Mouse (Mus musculus) heart, embryonic 16.5 days (tissue): ENCODE measurements around the gene Aqp6. TPM values are rescaled to one million over a fixed set of nuclear protein-coding genes. Genes with fewer than 3 reads are reported as not detected.

Experiments
- ATAC-seq: fragments of 200-750 bp; cut with Nextera tagmentation; replicated peaks from 2 replicates; pipeline ENCODE4 v1.8.0; 2017; ENCODE audit warnings: moderate number of reproducible peaks; ENCODE audit not compliant: insufficient read depth, low FRiP score; ENCODE audit errors: extremely low read depth
- H3K27ac ChIP-seq: fragments of 300-500 bp; sonication (generic); 2 replicates; pipeline ENCODE4 v1.5.1; 2014; ENCODE audit warnings: mild to moderate bottlenecking, low read length, control low read depth, moderate library complexity
- H3K27me3 ChIP-seq: fragments of 300-500 bp; sonication (generic); 2 replicates; pipeline ENCODE4 v1.6.1; 2014; ENCODE audit warnings: low read length, mixed read lengths; ENCODE audit not compliant: control insufficient read depth, insufficient read depth
- H3K36me3 ChIP-seq: fragments of 300-500 bp; sonication (generic); 2 replicates; pipeline ENCODE4 v1.6.1; 2014; ENCODE audit not compliant: control insufficient read depth, insufficient read depth
- H3K4me1 ChIP-seq: fragments of 300-500 bp; sonication (generic); 2 replicates; pipeline ENCODE4 v1.6.1; 2014; ENCODE audit warnings: low read length, mixed read lengths; ENCODE audit not compliant: control insufficient read depth, insufficient read depth
- H3K4me2 ChIP-seq: fragments of 300-500 bp; sonication (generic); 2 replicates; pipeline ENCODE4 v1.6.1; 2014; ENCODE audit warnings: low read depth, mild to moderate bottlenecking, control low read depth, low read length
- H3K4me3 ChIP-seq: fragments of 300-500 bp; sonication (generic); 2 replicates; pipeline ENCODE4 v1.5.1; 2014; ENCODE audit warnings: mild to moderate bottlenecking, control low read depth, low read length
- H3K9ac ChIP-seq: fragments of 300-500 bp; sonication (generic); 2 replicates; pipeline ENCODE4 v1.6.1; 2014; ENCODE audit warnings: low read length, control low read depth
- H3K9me3 ChIP-seq: fragments of 300-500 bp; sonication (generic); replicated peaks from 2 replicates; pipeline ENCODE4 v1.6.1; 2016; ENCODE audit warnings: low read length; ENCODE audit not compliant: control insufficient read depth
- WGBS: fragments of 180-500 bp; shearing (Covaris S2); extraction: QIAGEN DNeasy Blood & Tissue Kit; methylation state at CpG from one replicate; pipeline ENCODE4 v1.1.7; 2014; 5-methylcytosine and 5-hydroxymethylcytosine counted together
- polyA plus RNA-seq: library from polyadenylated mRNA; unstranded; fragments of >200 nt; fragmentation: Nextera tagmentation; extraction: Ambion mirVana; gene quantifications from 2 replicates; pipeline ENCODE4 v1.2.1, GENCODE M21; 2015

Gene Aqp6
- polyA plus RNA-seq, 1 experiment from 2014 or later, result not detected

GRCm38 (mm10) chr15:99592877-99593276 lies 8.3 kb upstream of the Aqp6 start:
- Histone ChIP-seq H3K27me3 (peaks cover 84% of the 10 kb centered on the region), H3K27ac (no peak overlapping the region), H3K9ac (no peak overlapping the region), H3K4me1 (peaks cover 5% of the 10 kb centered on the region; the same call in 1 of the 2 replicates), H3K36me3 (no peaks in the 10 kb centered on the region), H3K9me3 (no peaks in the 10 kb centered on the region), H3K4me2 (no peak overlapping the region), H3K4me3 (no peak overlapping the region)
- 77% methylated on average over 5 of the region's 5 CpGs for WGBS
- ATAC-seq, result no peak

- no peaks in the 10 kb centered on the region for H3K9me3 ChIP-seq
- H3K4me3 ChIP-seq, result no peak overlapping the region
- no peak overlapping the region for H3K27ac ChIP-seq
- peaks cover 5% of the 10 kb centered on the region; the same call in 1 of the 2 replicates for H3K4me1 ChIP-seq
- H3K27me3 ChIP-seq, result peaks cover 72% of the 10 kb centered on the region
- no peak overlapping the region for H3K9ac ChIP-seq
- no peak overlapping the region for H3K4me2 ChIP-seq
- H3K36me3 ChIP-seq, result no peaks in the 10 kb centered on the region
- WGBS, result 70% methylated on average over 10 of the region's 10 CpGs
- ATAC-seq, result no peak
Observed at GRCm38 (mm10) chr15:99594951-99595350, 6.2 kb upstream of the Aqp6 start.

GRCm38 (mm10) chr15:99596056-99596687 lies 5.0 kb upstream of the Aqp6 start:
- Histone ChIP-seq H3K4me2 (no peak overlapping the region), H3K4me3 (no peak overlapping the region), H3K36me3 (no peaks in the 10 kb centered on the region), H3K27ac (no peak overlapping the region), H3K27me3 (peaks cover 68% of the 10 kb centered on the region), H3K9ac (no peak overlapping the region), H3K9me3 (no peaks in the 10 kb centered on the region), H3K4me1 (0 out of 2 replicates have a peak, but pooled peaks cover 2% of the 10 kb centered on the region)
- 1% methylated on average over 7 of the region's 7 CpGs for WGBS
- ATAC-seq, result peak; percentile 76

- Histone ChIP-seq H3K9ac (no peak overlapping the region), H3K4me1 (0 out of 2 replicates have a peak, but pooled peaks cover 2% of the 10 kb centered on the region), H3K9me3 (no peaks in the 10 kb centered on the region), H3K27ac (no peak overlapping the region), H3K27me3 (peaks cover 62% of the 10 kb centered on the region), H3K36me3 (no peaks in the 10 kb centered on the region), H3K4me2 (no peak overlapping the region), H3K4me3 (no peak overlapping the region)
- no peak for ATAC-seq
- 50% methylated on average over 7 of the region's 7 CpGs for WGBS
Observed at GRCm38 (mm10) chr15:99596841-99597240, 4.4 kb upstream of the Aqp6 start.

GRCm38 (mm10) chr15:99597596-99597995 lies 3.6 kb upstream of the Aqp6 start:
- H3K4me3 ChIP-seq, result no peak overlapping the region
- H3K4me2 ChIP-seq, result no peak overlapping the region
- WGBS, result 58% methylated on average over 8 of the region's 8 CpGs
- H3K36me3 ChIP-seq, result no peaks in the 10 kb centered on the region
- ATAC-seq, result no peak
- H3K27me3 ChIP-seq, result peaks cover 55% of the 10 kb centered on the region
- no peak overlapping the region for H3K27ac ChIP-seq
- no peaks in the 10 kb centered on the region for H3K9me3 ChIP-seq
- H3K4me1 ChIP-seq, result 0 out of 2 replicates have a peak, but pooled peaks cover 2% of the 10 kb centered on the region
- no peak overlapping the region for H3K9ac ChIP-seq

- H3K9ac ChIP-seq, result no peak overlapping the region
- no peaks in the 10 kb centered on the region for H3K36me3 ChIP-seq
- H3K4me2 ChIP-seq, result no peak overlapping the region
- peaks cover 36% of the 10 kb centered on the region for H3K27me3 ChIP-seq
- 0 out of 2 replicates have a peak, but pooled peaks cover 4% of the 10 kb centered on the region for H3K4me1 ChIP-seq
- H3K4me3 ChIP-seq, result no peak overlapping the region
- WGBS, result 47% methylated on average over 17 of the region's 17 CpGs
- no peak for ATAC-seq
- no peaks in the 10 kb centered on the region for H3K9me3 ChIP-seq
- H3K27ac ChIP-seq, result no peak overlapping the region
Observed at GRCm38 (mm10) chr15:99599245-99600070, 1.7 kb upstream of the Aqp6 start.

- WGBS, result 32% methylated on average over 5 of the region's 5 CpGs
- Histone ChIP-seq H3K36me3 (no peaks in the 10 kb centered on the region), H3K9ac (no peak overlapping the region), H3K27me3 (peaks cover 27% of the 10 kb centered on the region), H3K4me1 (0 out of 2 replicates have a peak, but pooled peaks cover 2% of the 10 kb centered on the region), H3K27ac (no peak overlapping the region), H3K4me3 (no peak overlapping the region), H3K4me2 (no peak overlapping the region), H3K9me3 (no peaks in the 10 kb centered on the region)
- no peak for ATAC-seq
Observed at GRCm38 (mm10) chr15:99601823-99602120, 572 bp downstream of the Aqp6 start.

GRCm38 (mm10) chr15:99602206-99602820 lies 1.1 kb downstream of the Aqp6 start:
- H3K27me3 ChIP-seq, result peaks cover 25% of the 10 kb centered on the region
- whole genome bisulfite sequencing, result 71% methylated on average over 17 of the region's 17 CpGs
- no peak for ATAC-seq
- no peaks in the 10 kb centered on the region for H3K36me3 ChIP-seq
- no peak overlapping the region for H3K27ac ChIP-seq
- no peak overlapping the region for H3K4me2 ChIP-seq
- 0 out of 2 replicates have a peak, but pooled peaks cover 2% of the 10 kb centered on the region for H3K4me1 ChIP-seq
- H3K9ac ChIP-seq, result no peak overlapping the region
- H3K9me3 ChIP-seq, result no peaks in the 10 kb centered on the region
- no peak overlapping the region for H3K4me3 ChIP-seq

- 0 out of 2 replicates have a peak, but pooled peaks cover 2% of the 10 kb centered on the region for H3K4me1 ChIP-seq
- 71% methylated on average over 7 of the region's 7 CpGs for WGBS
- H3K27me3 ChIP-seq, result peaks cover 20% of the 10 kb centered on the region
- H3K36me3 ChIP-seq, result no peaks in the 10 kb centered on the region
- H3K27ac ChIP-seq, result no peak overlapping the region
- H3K9ac ChIP-seq, result no peak overlapping the region
- no peaks in the 10 kb centered on the region for H3K9me3 ChIP-seq
- ATAC-seq, result no peak
- H3K4me2 ChIP-seq, result no peak overlapping the region
- H3K4me3 ChIP-seq, result no peak overlapping the region
Observed at GRCm38 (mm10) chr15:99603216-99603615, 2.0 kb downstream of the Aqp6 start.
